Mouse (Mus musculus) colon, adult 2 months (tissue): Measurements from ENCODE around the gene Rgsl1. TPM values are rescaled to one million over a fixed set of nuclear protein-coding genes. Genes with fewer than 3 reads are reported as not detected.

Experiments
- polyA plus RNA-seq: library from polyadenylated mRNA; depleted of rRNA; stranded (reverse); fragments of >200 nt; gene quantifications from 2 replicates; pipeline ENCODE4 v1.2.3, GENCODE M21; 2012; rRNA removed

Rgsl1 gene
- polyA plus RNA-seq: 0.06 TPM in 1 of 2 replicates, not detected in the other

DNA sequence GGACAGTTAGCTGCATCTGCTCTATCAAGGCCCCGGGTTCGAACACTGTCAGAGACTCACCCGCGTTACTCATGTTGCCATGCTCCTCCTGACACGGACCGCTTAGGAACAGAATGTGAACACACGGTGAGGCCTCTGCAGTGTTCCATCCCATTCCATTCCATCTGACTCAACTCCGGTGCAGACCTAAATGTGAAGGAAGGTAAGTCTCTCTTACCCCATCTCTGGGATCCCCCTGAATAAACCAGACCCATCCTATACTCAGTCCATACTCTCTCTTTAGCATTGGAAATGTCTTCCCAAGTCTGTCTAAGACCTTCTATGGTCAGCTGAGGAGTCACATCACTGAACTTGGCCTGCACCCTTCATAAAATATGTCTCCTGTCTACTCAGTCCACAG lies at the start of gene Rgsl1:
Gene Rgsl1, minus strand, starts transcription at position 101 of the 400 bp plus-strand sequence.

GRCm38 (mm10) chr1:153891442-153891841 lies 47.5 kb upstream of the Rgsl1 start, which contains the start of gene Teddm1a:
Teddm1a (plus strand) TSS chr1:153891742.

DNA sequence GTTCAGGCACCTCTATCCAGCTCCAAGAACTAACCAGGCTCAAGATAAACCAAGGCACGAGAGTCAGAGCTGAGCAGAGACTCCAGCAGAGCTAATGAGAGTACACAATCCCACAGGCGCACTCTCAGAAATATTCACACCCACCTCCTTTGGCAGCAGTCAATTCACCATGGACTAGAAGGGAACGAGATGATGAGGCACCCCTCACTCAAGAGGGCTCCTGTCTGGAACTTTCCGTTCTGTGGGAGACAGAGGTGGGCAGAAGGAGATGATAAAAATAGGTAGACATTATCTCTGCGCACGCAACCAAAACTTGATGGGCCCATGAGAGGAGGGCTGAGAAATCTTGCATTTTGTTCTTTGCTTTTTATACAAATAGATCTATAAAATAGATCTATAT lies 30.1 kb upstream of the Rgsl1 start, which contains the start of gene Teddm1b:
Gene Teddm1b, plus strand, starts transcription at position 301 of the 400 bp plus-strand sequence.

GRCm38 (mm10) chr1:153749211-153749801 lies 94.6 kb downstream of the Rgsl1 start, which contains the start of gene Rnasel:
Rnasel (plus strand) TSS chr1:153749426.

GRCm38 (mm10) chr1:153740145-153740544 lies 103.8 kb downstream of the Rgsl1 start, which contains the start of gene Rgs16:
Rgs16 (plus strand) TSS chr1:153740349.

Other genes with a start within 250 kb of the Rgsl1 start
- gene Rgs8, start 191.1 kb downstream of the Rgsl1 start, polyA plus RNA-seq: 0.48 and 0.66 TPM in 2 replicates
- 2.7 and 3.1 TPM in 2 replicates for gene Rgs16, start 103.8 kb downstream of the Rgsl1 start, polyA plus RNA-seq
- gene Rnasel, start 94.7 kb downstream of the Rgsl1 start, polyA plus RNA-seq: 36.4 and 40.3 TPM in 2 replicates
- gene Teddm1b, start 30.2 kb upstream of the Rgsl1 start, polyA plus RNA-seq: not detected in 2 replicates
- gene Teddm1a, start 47.6 kb upstream of the Rgsl1 start, polyA plus RNA-seq: not detected in 2 replicates
- gene Glul, start 55.8 kb upstream of the Rgsl1 start, polyA plus RNA-seq: 211 and 268 TPM in 2 replicates
- 0.27 and 0.35 TPM in 2 replicates for gene Teddm2, start 56.1 kb upstream of the Rgsl1 start, polyA plus RNA-seq